Mouse (Mus musculus) CD4-positive, CD25-positive, alpha-beta regulatory T cell, adult 9 weeks (primary cell): ENCODE measurements around the gene Uap1l1. TPM values are rescaled to one million over a fixed set of nuclear protein-coding genes. Genes with fewer than 3 reads are reported as not detected.

Source experiments
- polyA plus RNA-seq: library from polyadenylated mRNA; unstranded; fragments of 100-300 nt; shearing (Covaris generic); gene quantifications from one replicate; pipeline ENCODE4 v1.2.1, GENCODE M21; 2017

Gene Uap1l1
- polyA plus RNA-seq = 12.9 TPM

DNA sequence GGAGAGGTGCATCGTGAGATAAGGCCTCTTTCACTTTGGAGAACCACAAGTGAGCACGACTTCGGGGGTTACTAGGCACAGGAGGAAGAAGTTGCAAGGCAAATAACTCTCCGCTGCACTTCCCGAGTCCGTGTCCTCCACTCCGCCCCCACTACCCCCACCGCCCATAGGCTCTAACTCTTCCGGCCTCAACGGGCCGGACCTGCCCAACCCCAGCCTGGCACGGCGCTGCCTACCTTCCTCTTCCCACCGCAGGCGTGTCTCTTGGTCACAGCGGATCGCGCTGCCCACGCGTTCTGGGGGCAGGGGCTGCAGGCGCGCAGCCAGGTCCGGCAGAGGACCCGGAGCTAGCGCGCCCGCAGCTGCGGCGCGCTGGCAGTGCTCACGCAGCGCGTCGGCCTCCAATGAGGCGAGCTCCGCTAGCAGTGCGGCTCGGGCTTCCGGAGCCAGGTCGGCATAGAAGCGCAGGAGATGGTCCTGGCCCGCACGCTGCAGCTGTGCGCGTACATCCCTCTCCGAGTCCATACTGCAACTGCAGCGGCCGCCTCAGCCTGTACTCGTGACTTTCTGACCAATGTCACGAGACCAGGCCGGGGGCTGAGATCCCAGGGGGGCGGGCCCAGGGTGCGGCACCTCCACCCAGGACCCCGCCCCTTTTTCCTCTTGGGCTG is at the start of gene Uap1l1:
Gene Uap1l1 (minus strand): TSS at position 592 of the 671 bp plus-strand sequence.

GRCm38 (mm10) chr2:25399051-25399450 is 33.6 kb upstream of the Uap1l1 start, which contains the start of gene Npdc1:
Npdc1 (plus strand) TSS chr2:25399351.

DNA sequence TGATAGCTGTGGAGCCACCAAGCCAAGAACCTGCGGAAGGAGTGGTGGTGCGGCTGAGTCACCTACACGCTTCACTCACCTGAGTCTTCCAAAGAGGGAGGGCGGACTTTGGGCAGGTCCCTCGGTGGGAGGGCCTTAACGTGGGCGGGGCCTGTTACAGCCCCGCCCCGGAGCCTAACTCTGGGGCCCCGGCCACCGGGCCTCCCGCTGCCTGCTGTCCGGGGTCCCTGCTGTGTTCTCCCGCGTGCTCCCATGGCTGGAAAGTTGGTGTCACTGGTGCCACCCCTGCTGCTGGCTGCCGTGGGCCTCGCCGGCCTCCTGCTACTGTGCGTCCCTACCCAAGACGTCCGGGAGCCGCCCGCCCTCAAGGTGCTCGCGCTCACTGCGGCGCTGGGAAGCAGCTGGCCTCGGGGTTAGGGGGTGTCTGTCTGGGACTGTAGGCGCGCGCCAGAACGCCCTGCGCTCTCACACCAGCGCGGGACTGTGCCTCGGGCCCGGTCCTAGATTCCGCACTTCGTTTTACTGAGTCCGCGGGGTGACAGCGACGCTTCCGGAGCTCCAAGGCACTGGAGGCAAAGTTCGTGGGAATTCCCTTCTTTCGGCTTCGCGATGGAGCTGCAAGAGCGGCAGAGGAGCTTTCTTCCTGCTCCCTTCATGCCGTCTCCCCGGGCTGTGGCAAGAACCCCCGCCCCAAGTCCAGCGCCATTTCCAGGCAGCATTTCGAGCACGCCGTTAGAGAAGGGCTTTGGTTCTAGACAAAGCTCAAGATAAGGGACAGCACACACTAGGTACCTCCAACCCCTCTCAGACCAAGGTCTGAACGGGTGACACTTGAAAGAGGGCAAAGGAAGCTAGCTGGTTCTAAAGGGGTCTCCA is 30.5 kb upstream of the Uap1l1 start, which contains the start of gene Entpd2:
Gene Entpd2 (plus strand): TSS at position 154 of the 876 bp plus-strand sequence.

DNA sequence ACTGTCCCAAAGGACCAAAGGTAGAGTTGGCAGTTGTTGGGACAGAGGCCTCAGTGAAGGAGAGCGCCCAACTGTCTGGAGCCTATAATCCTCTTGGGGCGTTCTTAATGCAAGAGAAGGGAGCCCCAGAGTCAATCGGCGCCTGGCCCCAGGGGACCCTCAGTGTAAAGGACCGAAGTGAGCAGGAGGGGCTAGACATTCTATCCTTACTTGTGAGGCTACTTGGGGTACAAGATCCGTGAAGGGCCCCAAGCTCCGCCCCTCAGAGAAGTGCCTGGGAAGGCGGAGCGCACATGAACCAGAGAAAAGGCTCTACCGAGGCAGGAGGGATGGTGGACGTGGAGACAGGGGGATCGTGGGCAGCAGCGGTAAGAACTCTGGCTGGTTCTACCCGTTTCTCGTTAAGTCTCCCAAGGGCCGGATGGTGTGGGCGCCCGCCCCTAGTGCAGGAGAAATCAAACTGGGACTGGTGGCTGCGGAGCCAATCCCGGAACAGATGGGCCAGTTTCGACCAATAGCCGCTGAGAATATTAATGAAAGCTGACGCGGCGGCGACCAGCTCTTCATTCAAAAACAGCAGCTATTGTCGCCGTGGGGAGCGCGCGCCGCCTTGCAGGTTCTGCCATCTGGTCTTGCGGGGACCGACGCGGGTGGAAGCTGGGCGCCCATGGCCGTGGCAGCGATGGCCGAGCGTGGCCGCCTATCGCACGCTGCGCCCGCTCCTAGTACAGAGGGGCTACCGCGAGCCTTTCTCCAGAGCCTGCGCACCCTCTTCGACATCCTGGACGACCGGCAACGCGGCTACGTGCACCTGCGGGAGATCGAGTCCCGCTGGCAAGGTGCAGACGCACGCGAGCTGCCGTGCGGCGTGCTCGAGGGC is 6.5 kb upstream of the Uap1l1 start, which contains the start of gene Sapcd2:
Gene Sapcd2 (plus strand): TSS at position 558 of the 880 bp plus-strand sequence.

GRCm38 (mm10) chr2:25356208-25357079 is 9.0 kb downstream of the Uap1l1 start, which contains the start of gene Dpp7:
Dpp7 (minus strand) TSS chr2:25356359.

DNA sequence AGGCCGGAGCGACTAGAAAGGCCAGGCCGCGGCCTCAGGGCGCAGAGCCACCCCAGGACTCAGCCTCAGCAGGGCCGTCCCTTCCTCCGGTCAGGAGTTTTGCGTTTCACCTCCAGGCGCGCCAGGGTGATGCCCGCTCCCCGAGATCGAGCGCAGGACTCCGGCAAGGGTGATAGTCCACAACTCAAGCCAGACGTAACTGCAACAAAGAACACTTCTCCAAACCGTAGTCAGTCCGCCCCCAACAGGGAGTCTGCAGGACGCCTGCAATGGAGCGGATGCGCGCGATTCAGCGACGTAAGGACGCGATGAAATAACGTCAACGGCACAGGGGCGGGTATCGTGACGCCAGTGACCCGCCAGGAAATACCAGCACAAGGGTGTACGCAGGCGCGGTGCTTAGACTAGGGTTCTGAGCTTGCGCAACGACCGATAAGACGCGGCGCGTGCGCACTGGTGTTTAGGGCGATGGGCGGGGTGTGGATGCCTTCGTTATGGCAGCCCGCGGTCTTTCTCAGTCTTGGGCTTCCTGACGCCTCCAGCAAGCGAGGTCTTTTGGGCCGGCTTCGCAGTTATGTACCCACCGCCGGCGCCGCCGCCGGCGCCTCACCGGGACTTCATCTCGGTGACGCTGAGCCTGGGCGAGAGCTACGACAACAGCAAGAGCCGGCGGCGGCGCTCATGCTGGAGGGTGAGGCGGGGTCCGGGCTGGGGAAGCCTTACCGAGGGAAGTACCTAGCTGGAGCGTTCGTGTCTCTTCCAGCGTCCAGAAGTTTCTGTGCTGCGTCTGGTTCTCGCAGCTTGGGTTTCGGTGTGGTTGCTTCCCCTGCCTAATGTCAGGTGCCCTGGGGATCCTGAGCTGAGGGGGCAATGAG is 33.0 kb downstream of the Uap1l1 start, which contains the start of gene Man1b1:
Gene Man1b1 (plus strand): TSS at position 53 of the 875 bp plus-strand sequence.

DNA sequence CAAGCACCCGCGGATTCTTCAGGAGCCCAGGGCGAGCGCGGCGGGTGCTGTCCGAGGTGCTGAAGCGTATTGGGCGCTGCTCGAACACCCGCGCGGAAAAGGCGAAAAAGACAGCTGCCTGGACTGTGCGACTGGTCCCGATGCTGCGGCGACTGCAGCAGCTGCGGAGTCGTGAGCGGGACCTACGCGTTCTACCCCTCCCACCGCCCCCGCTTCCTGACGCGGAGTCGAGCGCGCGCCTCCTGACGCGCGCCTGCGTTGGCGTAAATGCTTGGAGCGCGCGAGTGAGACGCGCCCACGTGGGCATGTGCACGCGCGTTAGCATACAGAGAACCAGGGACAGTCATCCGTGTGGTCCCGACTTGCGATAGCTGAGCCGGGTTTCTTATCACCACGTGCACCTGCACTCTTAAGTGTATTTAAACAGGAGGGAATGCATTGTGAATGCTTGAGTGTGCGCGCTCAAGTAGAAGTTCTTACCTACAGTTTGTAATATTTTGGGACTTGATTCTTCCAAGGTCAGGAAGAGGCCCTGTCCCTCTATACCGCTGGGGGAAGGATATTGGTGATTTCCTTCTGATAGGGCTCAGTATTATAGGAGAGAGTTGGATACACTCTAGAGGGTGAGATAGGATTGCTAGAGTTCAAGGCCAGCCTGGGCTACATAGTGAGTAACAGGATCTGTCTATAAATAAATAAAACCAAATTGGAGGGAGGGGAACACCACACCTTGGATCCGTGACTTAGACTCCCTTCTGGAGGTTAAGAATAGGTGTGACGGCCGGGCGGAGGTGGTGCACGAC is 46.3 kb downstream of the Uap1l1 start, which contains the start of gene Grin1:
Gene Grin1 (minus strand): TSS at position 217 of the 803 bp plus-strand sequence.

Other genes starting within 250 kb of the Uap1l1 start
- 0.25 TPM for gene Nrarp, start 184.9 kb downstream of the Uap1l1 start, polyA plus RNA-seq
- gene Tor4a, start 168.8 kb downstream of the Uap1l1 start, polyA plus RNA-seq = 144 TPM
- 136 TPM for gene Nelfb, start 154.2 kb downstream of the Uap1l1 start, polyA plus RNA-seq
- gene Stpg3, start 151.0 kb downstream of the Uap1l1 start, polyA plus RNA-seq = not detected
- gene Fam166a, start 146.9 kb downstream of the Uap1l1 start, polyA plus RNA-seq = not detected
- 255 TPM for gene Tubb4b, start 141.0 kb downstream of the Uap1l1 start, polyA plus RNA-seq
- not detected for gene Slc34a3, start 131.3 kb downstream of the Uap1l1 start, polyA plus RNA-seq
- gene Rnf224, start 128.9 kb downstream of the Uap1l1 start, polyA plus RNA-seq = not detected
- gene Rnf208, start 123.4 kb downstream of the Uap1l1 start, polyA plus RNA-seq = 0.67 TPM
- gene Cysrt1, start 123.2 kb downstream of the Uap1l1 start, polyA plus RNA-seq = not detected
- gene AL732309.1, start 118.8 kb downstream of the Uap1l1 start, polyA plus RNA-seq = 9.0 TPM
- 15.7 TPM for gene Tmem203, start 110.2 kb downstream of the Uap1l1 start, polyA plus RNA-seq
- gene Tprn, start 103.1 kb downstream of the Uap1l1 start, polyA plus RNA-seq = 2.7 TPM
- 148 TPM for gene Ssna1, start 93.2 kb downstream of the Uap1l1 start, polyA plus RNA-seq
- gene Anapc2, start 93.2 kb downstream of the Uap1l1 start, polyA plus RNA-seq = 99.6 TPM
- not detected for gene Tmem210, start 77.5 kb downstream of the Uap1l1 start, polyA plus RNA-seq
- not detected for gene Lrrc26, start 75.8 kb downstream of the Uap1l1 start, polyA plus RNA-seq
- gene Grin1, start 46.5 kb downstream of the Uap1l1 start, polyA plus RNA-seq = 0.36 TPM
- gene Man1b1, start 33.3 kb downstream of the Uap1l1 start, polyA plus RNA-seq = 26.1 TPM
- 23.7 TPM for gene Dpp7, start 9.3 kb downstream of the Uap1l1 start, polyA plus RNA-seq
- 0.37 TPM for gene Sapcd2, start 6.6 kb upstream of the Uap1l1 start, polyA plus RNA-seq
- not detected for gene Entpd2, start 30.2 kb upstream of the Uap1l1 start, polyA plus RNA-seq
- gene Npdc1, start 33.7 kb upstream of the Uap1l1 start, polyA plus RNA-seq = 1.1 TPM
- gene Fut7, start 57.6 kb upstream of the Uap1l1 start, polyA plus RNA-seq = 6.8 TPM
- gene Abca2, start 63.0 kb upstream of the Uap1l1 start, polyA plus RNA-seq = 19.7 TPM
- 5.3 TPM for gene Clic3, start 91.2 kb upstream of the Uap1l1 start, polyA plus RNA-seq
- gene Paxx, start 95.4 kb upstream of the Uap1l1 start, polyA plus RNA-seq = 117 TPM
- not detected for gene Ptgds, start 104.4 kb upstream of the Uap1l1 start, polyA plus RNA-seq
- not detected for gene Lcn12, start 128.2 kb upstream of the Uap1l1 start, polyA plus RNA-seq
- gene Fbxw5, start 135.1 kb upstream of the Uap1l1 start, polyA plus RNA-seq = 125 TPM
- 10.0 TPM for gene C8g, start 136.0 kb upstream of the Uap1l1 start, polyA plus RNA-seq
- gene Traf2, start 181.3 kb upstream of the Uap1l1 start, polyA plus RNA-seq = 106 TPM
- gene Edf1, start 192.2 kb upstream of the Uap1l1 start, polyA plus RNA-seq = 249 TPM
- 1.0 TPM for gene Mamdc4, start 209.2 kb upstream of the Uap1l1 start, polyA plus RNA-seq
- 88.8 TPM for gene Phpt1, start 209.5 kb upstream of the Uap1l1 start, polyA plus RNA-seq
- not detected for gene Ajm1, start 216.1 kb upstream of the Uap1l1 start, polyA plus RNA-seq
- 8.2 TPM for gene Rabl6, start 242.8 kb upstream of the Uap1l1 start, polyA plus RNA-seq